Mouse (Mus musculus): ENCODE results near the gene Col5a1. TPM values are rescaled to one million over a fixed set of nuclear protein-coding genes. Genes with fewer than 3 reads are reported as not detected.

Gene Col5a1
- polyA plus RNA-seq, 1 experiment from 2014 or later: 124 TPM

DNA sequence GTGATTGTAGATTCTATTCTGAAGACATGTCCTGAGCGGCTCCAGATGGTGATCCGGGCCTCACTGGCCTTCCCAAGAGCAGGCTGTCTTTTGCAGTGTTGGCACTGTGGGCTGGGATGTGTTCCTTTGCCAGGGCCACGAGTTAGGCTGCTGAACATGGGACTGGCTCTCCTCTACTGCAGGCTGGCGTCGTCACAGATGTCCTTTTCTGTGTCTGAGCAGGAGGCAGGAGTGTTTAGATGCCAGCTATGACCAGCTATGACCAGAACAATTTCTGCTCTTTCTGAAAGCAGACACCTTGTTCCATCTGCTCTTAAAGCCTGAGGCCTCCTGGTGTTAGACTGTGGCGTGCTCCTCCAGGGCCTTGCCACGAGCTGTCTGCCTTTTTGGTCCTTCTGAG, 31.9 kb downstream of the Col5a1 start:
- no peak overlapping the region for H3K9ac ChIP-seq (ENCODE audit: low read length)

GRCm38 (mm10) chr2:27919309-27919850, 33.2 kb downstream of the Col5a1 start:
- H3K4me3 ChIP-seq (ENCODE audit: low read depth, low read length): no peak overlapping the region
- no peaks in the 10 kb centered on the region for H3K27me3 ChIP-seq (replicated peaks; ENCODE audit: control insufficient read depth, insufficient read depth, low read length)
- H3K9me3 ChIP-seq (ENCODE audit: control insufficient read depth, low read length): no peaks in the 10 kb centered on the region
- DNase-seq (ENCODE audit: low spot score) (no peak), ATAC-seq (replicated peaks; ENCODE audit: low FRiP score, low TSS enrichment, low read depth) (no peak)
- 89% methylated on average over 6 of the region's 6 CpGs for WGBS
- no peak overlapping the region for H3K27ac ChIP-seq (ENCODE audit: low read depth)
- no peak overlapping the region for H3K4me2 ChIP-seq (ENCODE audit: low read length)
- no peak overlapping the region for H3K9ac ChIP-seq (ENCODE audit: low read length)
- peaks cover 15% of the 10 kb centered on the region for H3K4me1 ChIP-seq (replicated peaks; ENCODE audit: control insufficient read depth, insufficient read depth, low read length)
- H3K36me3 ChIP-seq (ENCODE audit: control insufficient read depth, insufficient read depth, low read length): peaks cover 20% of the 10 kb centered on the region; the same call in 1 of the 2 replicates

More for the DNA sequence above, 31.9 kb downstream of the Col5a1 start:
- DNase-seq (ENCODE audit: low spot score) (no peak), ATAC-seq (replicated peaks; ENCODE audit: low FRiP score, low TSS enrichment, low read depth) (no peak)
- 83% methylated on average over 7 of the region's 7 CpGs for WGBS
- H3K36me3 ChIP-seq (ENCODE audit: control insufficient read depth, insufficient read depth, low read length): peaks cover 9% of the 10 kb centered on the region; the same call in 1 of the 2 replicates
- H3K27ac ChIP-seq (ENCODE audit: low read depth): no peak overlapping the region
- no peaks in the 10 kb centered on the region for H3K9me3 ChIP-seq (ENCODE audit: control insufficient read depth, low read length)
- no peak overlapping the region for H3K4me2 ChIP-seq (ENCODE audit: low read length)
- no peaks in the 10 kb centered on the region for H3K27me3 ChIP-seq (replicated peaks; ENCODE audit: control insufficient read depth, insufficient read depth, low read length)
- no peak overlapping the region for H3K4me3 ChIP-seq (ENCODE audit: low read depth, low read length)
- peaks cover 15% of the 10 kb centered on the region for H3K4me1 ChIP-seq (replicated peaks; ENCODE audit: control insufficient read depth, insufficient read depth, low read length)

DNA sequence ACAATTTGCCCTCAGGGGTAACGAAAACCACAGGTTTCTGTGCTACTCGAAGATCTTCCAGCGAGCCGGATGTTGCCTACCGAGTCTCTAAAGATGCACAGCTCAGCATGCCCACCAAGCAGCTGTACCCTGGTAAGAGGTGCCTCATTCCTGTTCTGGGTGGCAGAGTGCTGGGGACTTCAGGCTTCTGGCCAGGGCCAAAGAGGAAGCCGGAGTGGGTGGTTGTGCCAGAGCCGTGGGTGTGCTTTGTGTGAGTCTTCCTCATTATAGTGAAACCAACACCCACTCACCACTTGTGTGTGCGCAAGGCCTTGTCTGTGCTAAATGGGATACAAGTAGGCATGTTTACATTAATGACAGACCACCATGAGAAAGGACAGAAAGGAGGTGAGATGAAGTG, 35.8 kb downstream of the Col5a1 start:
- Histone ChIP-seq H3K9ac (ENCODE audit: low read length) (no peak overlapping the region), H3K4me1 (replicated peaks; ENCODE audit: control insufficient read depth, insufficient read depth, low read length) (0 out of 2 replicates have a peak, but pooled peaks cover 4% of the 10 kb centered on the region), H3K36me3 (ENCODE audit: control insufficient read depth, insufficient read depth, low read length) (peaks cover 26% of the 10 kb centered on the region), H3K4me2 (ENCODE audit: low read length) (no peak overlapping the region), H3K9me3 (ENCODE audit: control insufficient read depth, low read length) (no peaks in the 10 kb centered on the region), H3K27me3 (replicated peaks; ENCODE audit: control insufficient read depth, insufficient read depth, low read length) (no peaks in the 10 kb centered on the region), H3K4me3 (ENCODE audit: low read depth, low read length) (no peak overlapping the region), H3K27ac (ENCODE audit: low read depth) (no peak overlapping the region)
- 87% methylated on average over 8 of the region's 8 CpGs for WGBS
- DNase-seq (ENCODE audit: low spot score): no peak
- ATAC-seq (replicated peaks; ENCODE audit: low FRiP score, low TSS enrichment, low read depth): no peak

GRCm38 (mm10) chr2:27923718-27924117, 37.5 kb downstream of the Col5a1 start:
- WGBS: 83% methylated on average over 6 of the region's 6 CpGs
- no peaks in the 10 kb centered on the region for H3K9me3 ChIP-seq (ENCODE audit: control insufficient read depth, low read length)
- no peak overlapping the region for H3K4me3 ChIP-seq (ENCODE audit: low read depth, low read length)
- H3K36me3 ChIP-seq (ENCODE audit: control insufficient read depth, insufficient read depth, low read length): peaks cover 39% of the 10 kb centered on the region
- H3K27me3 ChIP-seq (replicated peaks; ENCODE audit: control insufficient read depth, insufficient read depth, low read length): no peaks in the 10 kb centered on the region
- H3K9ac ChIP-seq (ENCODE audit: low read length): no peak overlapping the region
- H3K4me1 ChIP-seq (replicated peaks; ENCODE audit: control insufficient read depth, insufficient read depth, low read length): no peaks in the 10 kb centered on the region
- DNase-seq (ENCODE audit: low spot score) (no peak), ATAC-seq (replicated peaks; ENCODE audit: low FRiP score, low TSS enrichment, low read depth) (no peak)
- no peak overlapping the region for H3K27ac ChIP-seq (ENCODE audit: low read depth)
- H3K4me2 ChIP-seq (ENCODE audit: low read length): no peak overlapping the region

DNA sequence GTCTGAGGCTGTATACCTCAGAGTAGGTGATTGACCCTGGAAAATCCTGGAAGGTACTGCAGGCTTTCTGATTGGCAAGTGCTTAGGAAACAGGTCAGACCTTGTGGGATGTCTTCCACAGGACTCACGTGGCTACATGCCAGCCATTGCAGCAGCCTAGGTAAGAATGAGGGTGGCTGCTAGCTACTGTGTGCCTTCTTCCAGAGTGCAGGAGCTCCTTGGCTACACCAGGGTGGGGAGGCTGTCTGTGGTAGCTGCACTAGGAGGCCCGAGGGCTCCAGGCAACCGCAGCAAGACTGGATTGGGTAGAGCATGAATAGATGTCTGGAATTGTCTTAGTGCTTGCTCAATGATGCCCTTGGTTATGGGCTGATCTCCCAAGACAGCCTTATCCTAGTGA, 38.2 kb downstream of the Col5a1 start:
- Histone ChIP-seq H3K36me3 (ENCODE audit: control insufficient read depth, insufficient read depth, low read length) (peaks cover 46% of the 10 kb centered on the region), H3K4me2 (ENCODE audit: low read length) (no peak overlapping the region), H3K27ac (ENCODE audit: low read depth) (no peak overlapping the region), H3K4me3 (ENCODE audit: low read depth, low read length) (no peak overlapping the region), H3K27me3 (replicated peaks; ENCODE audit: control insufficient read depth, insufficient read depth, low read length) (no peaks in the 10 kb centered on the region), H3K9me3 (ENCODE audit: control insufficient read depth, low read length) (no peaks in the 10 kb centered on the region), H3K9ac (ENCODE audit: low read length) (no peak overlapping the region), H3K4me1 (replicated peaks; ENCODE audit: control insufficient read depth, insufficient read depth, low read length) (no peaks in the 10 kb centered on the region)
- WGBS: 82% methylated on average over 3 of the region's 3 CpGs
- DNase-seq (ENCODE audit: low spot score): no peak
- no peak for ATAC-seq (replicated peaks; ENCODE audit: low FRiP score, low TSS enrichment, low read depth)

- no peak for ATAC-seq (replicated peaks; ENCODE audit: low FRiP score, low TSS enrichment, low read depth)
Observed at GRCm38 (mm10) chr2:27926478-27927165, 40.4 kb downstream of the Col5a1 start.

DNA sequence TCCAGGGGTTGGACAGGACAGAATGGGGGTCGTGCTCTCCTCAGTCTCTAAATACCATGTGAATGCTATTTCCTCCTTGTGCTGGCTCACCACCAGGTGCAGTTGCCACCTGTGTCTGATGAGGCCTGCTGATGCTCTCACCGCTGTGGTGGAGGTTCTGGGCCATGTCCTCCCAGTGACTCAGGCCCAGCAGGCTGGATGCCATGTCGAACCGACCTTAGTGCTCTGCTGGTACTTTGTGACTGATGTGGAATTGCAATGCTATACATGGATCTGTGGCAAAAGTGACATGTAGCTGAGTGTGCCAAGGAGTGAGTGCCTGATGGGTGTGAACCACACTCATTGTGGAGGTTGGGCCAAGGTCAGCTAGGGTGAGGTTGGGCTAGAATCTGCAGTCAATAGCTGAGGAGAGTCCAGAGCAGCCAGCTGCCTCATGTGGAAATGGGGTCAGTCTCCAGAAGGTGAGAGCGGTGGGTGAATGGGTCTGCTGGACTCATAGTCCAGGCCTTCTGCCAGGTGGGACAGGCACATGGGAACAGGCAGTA, 44.3 kb downstream of the Col5a1 start:
- Histone ChIP-seq H3K36me3 (ENCODE audit: control insufficient read depth, insufficient read depth, low read length) (peaks cover 40% of the 10 kb centered on the region), H3K27ac (ENCODE audit: low read depth) (no peak overlapping the region), H3K27me3 (replicated peaks; ENCODE audit: control insufficient read depth, insufficient read depth, low read length) (no peaks in the 10 kb centered on the region), H3K4me1 (replicated peaks; ENCODE audit: control insufficient read depth, insufficient read depth, low read length) (peaks cover 45% of the 10 kb centered on the region), H3K4me3 (ENCODE audit: low read depth, low read length) (no peak overlapping the region), H3K4me2 (ENCODE audit: low read length) (no peak overlapping the region), H3K9me3 (ENCODE audit: control insufficient read depth, low read length) (no peaks in the 10 kb centered on the region), H3K9ac (ENCODE audit: low read length) (no peak overlapping the region)
- DNase-seq (ENCODE audit: low spot score) (no peak), ATAC-seq (replicated peaks; ENCODE audit: low FRiP score, low TSS enrichment, low read depth) (no peak)
- 87% methylated on average over 5 of the region's 5 CpGs for WGBS

More at GRCm38 (mm10) chr2:27926478-27927165, 40.4 kb downstream of the Col5a1 start:
- peak; percentile 69 for DNase-seq (ENCODE audit: low spot score)
- Histone ChIP-seq H3K4me1 (replicated peaks; ENCODE audit: control insufficient read depth, insufficient read depth, low read length) (peaks cover 9% of the 10 kb centered on the region), H3K4me2 (ENCODE audit: low read length) (no peak overlapping the region), H3K36me3 (ENCODE audit: control insufficient read depth, insufficient read depth, low read length) (peaks cover 54% of the 10 kb centered on the region), H3K9ac (ENCODE audit: low read length) (no peak overlapping the region), H3K27me3 (replicated peaks; ENCODE audit: control insufficient read depth, insufficient read depth, low read length) (no peaks in the 10 kb centered on the region), H3K27ac (ENCODE audit: low read depth) (no peak overlapping the region), H3K4me3 (ENCODE audit: low read depth, low read length) (no peak overlapping the region), H3K9me3 (ENCODE audit: control insufficient read depth, low read length) (no peaks in the 10 kb centered on the region)
- WGBS: 49% methylated on average over 7 of the region's 7 CpGs

DNA sequence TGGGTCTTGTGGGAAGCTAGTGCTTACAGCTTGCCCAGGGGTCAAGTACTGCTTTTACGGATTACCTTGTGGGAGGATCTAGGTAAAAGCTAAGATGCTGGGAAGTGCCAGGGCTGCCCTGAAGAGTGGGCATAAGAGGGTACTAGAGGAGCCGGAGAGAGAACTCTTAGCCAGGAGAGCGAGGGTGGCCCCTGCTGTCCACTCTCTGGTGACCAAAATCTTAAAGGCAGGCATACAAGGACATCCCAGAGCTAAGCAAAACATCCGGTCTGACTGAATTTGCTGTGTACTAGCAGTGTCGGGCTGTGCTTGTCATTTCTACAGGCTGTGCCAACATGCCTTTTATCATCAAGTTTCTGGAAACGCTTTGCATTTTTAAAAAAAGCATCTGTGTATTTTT, 44.9 kb downstream of the Col5a1 start:
- peaks cover 36% of the 10 kb centered on the region for H3K36me3 ChIP-seq (ENCODE audit: control insufficient read depth, insufficient read depth, low read length)
- no peak overlapping the region for H3K4me2 ChIP-seq (ENCODE audit: low read length)
- H3K9ac ChIP-seq (ENCODE audit: low read length): no peak overlapping the region
- no peak overlapping the region for H3K27ac ChIP-seq (ENCODE audit: low read depth)
- no peaks in the 10 kb centered on the region for H3K9me3 ChIP-seq (ENCODE audit: control insufficient read depth, low read length)
- DNase-seq (ENCODE audit: low spot score) (no peak), ATAC-seq (replicated peaks; ENCODE audit: low FRiP score, low TSS enrichment, low read depth) (no peak)
- peaks cover 49% of the 10 kb centered on the region for H3K4me1 ChIP-seq (replicated peaks; ENCODE audit: control insufficient read depth, insufficient read depth, low read length)
- 62% methylated on average over 6 of the region's 6 CpGs for WGBS
- H3K4me3 ChIP-seq (ENCODE audit: low read depth, low read length): no peak overlapping the region
- H3K27me3 ChIP-seq (replicated peaks; ENCODE audit: control insufficient read depth, insufficient read depth, low read length): no peaks in the 10 kb centered on the region
